Mouse (Mus musculus): ENCODE measurements around the gene Tmem110. TPM values are rescaled to one million over a fixed set of nuclear protein-coding genes. Genes with fewer than 3 reads are reported as not detected.

The Tmem110 gene
- total and polyA plus RNA-seq, 2 experiments from 2014 or later = 12.8 to 14.6 TPM

GRCm38 (mm10) chr14:30862368-30862767 is 37.0 kb downstream of the Tmem110 start:
- no peak overlapping the region for H3K27ac ChIP-seq
- WGBS = 84% methylated on average over 9 of the region's 9 CpGs
- DNase-seq (ENCODE audit: low spot score) = no peak
- no peaks in the 10 kb centered on the region for H3K27me3 ChIP-seq (ENCODE audit: insufficient read depth, low read length)
- no peak overlapping the region for H3K9ac ChIP-seq (replicated peaks; ENCODE audit: low read length)
- TF ChIP-seq CTCF (IDR thresholded peaks at IDR 0.05; ENCODE audit: low read depth) = no peak
- no peak overlapping the region for H3K4me3 ChIP-seq (ENCODE audit: low read length)
- H3K36me3 ChIP-seq (ENCODE audit: insufficient read depth, low read length) = peaks cover 11% of the 10 kb centered on the region; the same call in 1 of the 2 replicates
- ATAC-seq = no peak
- H3K4me1 ChIP-seq (ENCODE audit: insufficient read depth, low read length) = no peaks in the 10 kb centered on the region
- no peak overlapping the region for H3K4me2 ChIP-seq (ENCODE audit: low read depth, low read length)
- H3K9me3 ChIP-seq (ENCODE audit: low read length) = no peaks in the 10 kb centered on the region

GRCm38 (mm10) chr14:30865311-30865710 is 39.9 kb downstream of the Tmem110 start:
- ATAC-seq (0 out of 2 replicates have a peak, but pooled peaks have one; percentile 28), DNase-seq (ENCODE audit: low spot score) (peak; percentile 59)
- Histone ChIP-seq H3K27me3 (ENCODE audit: insufficient read depth, low read length) (no peaks in the 10 kb centered on the region), H3K4me3 (ENCODE audit: low read length) (no peak overlapping the region), H3K27ac (no peak overlapping the region), H3K36me3 (ENCODE audit: insufficient read depth, low read length) (peaks cover 19% of the 10 kb centered on the region; the same call in 1 of the 2 replicates), H3K4me1 (ENCODE audit: insufficient read depth, low read length) (no peaks in the 10 kb centered on the region), H3K9ac (replicated peaks; ENCODE audit: low read length) (no peak overlapping the region), H3K9me3 (ENCODE audit: low read length) (no peaks in the 10 kb centered on the region), H3K4me2 (ENCODE audit: low read depth, low read length) (no peak overlapping the region)
- peak; percentile 71 for TF ChIP-seq CTCF (IDR thresholded peaks at IDR 0.05; ENCODE audit: low read depth)
- WGBS = 63% methylated on average over 3 of the region's 3 CpGs

GRCm38 (mm10) chr14:30867042-30867441 is 41.7 kb downstream of the Tmem110 start:
- WGBS = 33% methylated on average over 5 of the region's 5 CpGs
- peaks cover 19% of the 10 kb centered on the region; the same call in 1 of the 2 replicates for H3K36me3 ChIP-seq (ENCODE audit: insufficient read depth, low read length)
- no peak overlapping the region for H3K27ac ChIP-seq
- DNase-seq (ENCODE audit: low spot score) (peak; percentile 88), ATAC-seq (peak; percentile 61)
- no peak overlapping the region for H3K4me3 ChIP-seq (ENCODE audit: low read length)
- H3K4me2 ChIP-seq (ENCODE audit: low read depth, low read length) = no peak overlapping the region
- H3K4me1 ChIP-seq (ENCODE audit: insufficient read depth, low read length) = no peaks in the 10 kb centered on the region
- TF ChIP-seq CTCF (IDR thresholded peaks at IDR 0.05; ENCODE audit: low read depth) = peak; percentile 92
- no peaks in the 10 kb centered on the region for H3K9me3 ChIP-seq (ENCODE audit: low read length)
- no peaks in the 10 kb centered on the region for H3K27me3 ChIP-seq (ENCODE audit: insufficient read depth, low read length)
- no peak overlapping the region for H3K9ac ChIP-seq (replicated peaks; ENCODE audit: low read length)

GRCm38 (mm10) chr14:30868826-30869225 is 43.4 kb downstream of the Tmem110 start:
- Histone ChIP-seq H3K27me3 (ENCODE audit: insufficient read depth, low read length) (no peaks in the 10 kb centered on the region), H3K27ac (no peak overlapping the region), H3K4me1 (ENCODE audit: insufficient read depth, low read length) (no peaks in the 10 kb centered on the region), H3K4me3 (ENCODE audit: low read length) (no peak overlapping the region), H3K4me2 (ENCODE audit: low read depth, low read length) (no peak overlapping the region), H3K9ac (replicated peaks; ENCODE audit: low read length) (no peak overlapping the region), H3K9me3 (ENCODE audit: low read length) (no peaks in the 10 kb centered on the region), H3K36me3 (ENCODE audit: insufficient read depth, low read length) (peaks cover 32% of the 10 kb centered on the region)
- DNase-seq (ENCODE audit: low spot score) = no peak
- TF ChIP-seq CTCF (IDR thresholded peaks at IDR 0.05; ENCODE audit: low read depth) = no peak
- WGBS = 88% methylated on average over 10 of the region's 10 CpGs
- ATAC-seq = no peak

- no peak overlapping the region for H3K4me3 ChIP-seq (ENCODE audit: low read length)
- TF ChIP-seq CTCF (IDR thresholded peaks at IDR 0.05; ENCODE audit: low read depth) = no peak
- H3K27ac ChIP-seq = no peak overlapping the region
- H3K36me3 ChIP-seq (ENCODE audit: insufficient read depth, low read length) = peaks cover 34% of the 10 kb centered on the region
- no peaks in the 10 kb centered on the region for H3K4me1 ChIP-seq (ENCODE audit: insufficient read depth, low read length)
- ATAC-seq (no peak), DNase-seq (ENCODE audit: low spot score) (no peak)
- no peak overlapping the region for H3K4me2 ChIP-seq (ENCODE audit: low read depth, low read length)
- 88% methylated on average over 8 of the region's 8 CpGs for WGBS
- no peaks in the 10 kb centered on the region for H3K27me3 ChIP-seq (ENCODE audit: insufficient read depth, low read length)
- H3K9me3 ChIP-seq (ENCODE audit: low read length) = no peaks in the 10 kb centered on the region
- H3K9ac ChIP-seq (replicated peaks; ENCODE audit: low read length) = no peak overlapping the region
Measured at GRCm38 (mm10) chr14:30869391-30869801, 44.0 kb downstream of the Tmem110 start.

GRCm38 (mm10) chr14:30870206-30871147 is 45.1 kb downstream of the Tmem110 start:
- Histone ChIP-seq H3K36me3 (ENCODE audit: insufficient read depth, low read length) (peaks cover 28% of the 10 kb centered on the region), H3K27ac (no peak overlapping the region), H3K4me3 (ENCODE audit: low read length) (no peak overlapping the region), H3K9ac (replicated peaks; ENCODE audit: low read length) (no peak overlapping the region), H3K9me3 (ENCODE audit: low read length) (no peaks in the 10 kb centered on the region), H3K4me2 (ENCODE audit: low read depth, low read length) (no peak overlapping the region), H3K4me1 (ENCODE audit: insufficient read depth, low read length) (no peaks in the 10 kb centered on the region), H3K27me3 (ENCODE audit: insufficient read depth, low read length) (no peaks in the 10 kb centered on the region)
- DNase-seq (ENCODE audit: low spot score) (no peak), ATAC-seq (no peak)
- no peak for TF ChIP-seq CTCF (IDR thresholded peaks at IDR 0.05; ENCODE audit: low read depth)
- WGBS = 90% methylated on average over 25 of the region's 25 CpGs

All from hindbrain, postnatal 0 days (tissue).